Mouse (Mus musculus) small intestine, adult 2 months (tissue): ENCODE measurements at regions not wholly inside any gene's neighbourhood (a gene's known extent, or its start where the extent isn't known, plus 50 kb on each side); places are given as distances from the start of the nearest gene placed in this dataset.

Experiments used
- CTCF ChIP-seq: fragments of 200-500 bp; IDR thresholded peaks from 2 replicates; pipeline ENCODE4 v1.5.1; 2012; ENCODE audit warnings: low read depth, mild to moderate bottlenecking, control low read depth, inconsistent platforms, low read length, moderate library complexity, mixed read lengths; ENCODE audit not compliant: insufficient replicate concordance, insufficient read length; ENCODE audit errors: extremely low read depth
- POLR2A ChIP-seq: fragments of 200-500 bp; IDR thresholded peaks from 2 replicates; pipeline ENCODE4 v1.6.1; 2012; ENCODE audit warnings: low read depth, mild to moderate bottlenecking, control low read depth, inconsistent platforms, low read length, moderate library complexity

DNA sequence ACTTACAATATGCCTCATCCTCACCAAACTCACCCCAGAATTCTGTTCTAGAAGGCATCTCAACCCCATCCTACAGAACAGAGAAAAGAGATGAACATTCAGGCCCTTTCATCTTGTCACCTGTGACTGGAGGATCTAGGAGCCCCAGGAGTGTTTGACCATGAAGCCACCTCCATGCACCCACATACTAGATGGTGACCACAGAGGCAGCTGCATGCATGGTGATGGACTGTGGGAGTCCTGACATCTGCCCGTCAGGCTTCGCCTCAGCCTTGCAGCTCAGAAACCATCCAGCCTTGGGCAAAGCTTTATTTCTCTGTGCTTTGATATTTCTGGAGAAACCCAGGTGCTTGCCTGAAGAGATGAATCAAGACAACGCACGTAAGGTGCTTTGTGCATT, 74.8 kb upstream of the Il12b start:
- TF ChIP-seq CTCF (no peak), POLR2A (no peak)
